Comparison of ENCODE assay signal across 8 mouse cellular contexts in genomic region chr14:118910332-118911222, GRCm38 (mm10). TPM values are rescaled to one million over a fixed set of nuclear protein-coding genes. Genes with fewer than 3 reads are reported as not detected.
DNase-seq lines count a peak whose midpoint lies in the region; ATAC-seq lines count a peak whose summit lies in the region.

No protein-coding gene starts in this region.

- H3K9ac ChIP-seq in kidney, embryonic 15.5 days, result no peak overlapping the region
- H3K9ac ChIP-seq in liver, embryonic 12.5 days, result peak overlapping the region; percentile 49; the same call in 1 of the 2 replicates

- H3K4me3 ChIP-seq in heart, embryonic 10.5 days, result no peak overlapping the region
- peak overlapping the region; percentile 19 for H3K4me3 ChIP-seq in kidney, embryonic 15.5 days (replicated peaks)
- peak overlapping the region; percentile 29 for H3K4me3 ChIP-seq in liver, embryonic 12.5 days

- peak overlapping the region; percentile 46 for H3K4me2 ChIP-seq in kidney, embryonic 15.5 days
- H3K4me2 ChIP-seq in liver, embryonic 12.5 days, result peak overlapping the region; percentile 52

- no peaks in the 10 kb centered on the region for H3K9me3 ChIP-seq in heart, embryonic 10.5 days
- no peaks in the 10 kb centered on the region for H3K9me3 ChIP-seq in kidney, embryonic 15.5 days (replicated peaks)
- no peaks in the 10 kb centered on the region for H3K9me3 ChIP-seq in liver, embryonic 12.5 days (replicated peaks)

- H3K27ac ChIP-seq in heart, embryonic 10.5 days, result 0 out of 2 replicates have a peak overlapping the region, but pooled peaks have one; percentile 23
- H3K27ac ChIP-seq in kidney, embryonic 15.5 days, result peak overlapping the region; percentile 61; the same call in 1 of the 2 replicates
- no peak overlapping the region for H3K27ac ChIP-seq in liver, embryonic 12.5 days

- peaks cover 70% of the 10 kb centered on the region for H3K36me3 ChIP-seq in heart, embryonic 10.5 days
- H3K36me3 ChIP-seq in kidney, embryonic 15.5 days, result peaks cover 44% of the 10 kb centered on the region
- no peaks in the 10 kb centered on the region for H3K36me3 ChIP-seq in liver, embryonic 12.5 days

- H3K4me1 ChIP-seq in heart, embryonic 10.5 days, result peaks cover 13% of the 10 kb centered on the region
- H3K4me1 ChIP-seq in kidney, embryonic 15.5 days, result peaks cover 28% of the 10 kb centered on the region
- 0 out of 2 replicates have a peak, but pooled peaks cover 7% of the 10 kb centered on the region for H3K4me1 ChIP-seq in liver, embryonic 12.5 days

- peak; percentile 70 for ATAC-seq in erythroblast, adult 5-6 weeks (replicated peaks; ENCODE audit: low FRiP score, poor library complexity, severe bottlenecking)
- peak; percentile 61; the same call in 1 of the 2 replicates for ATAC-seq in kidney, embryonic 15.5 days (replicated peaks; ENCODE audit: low FRiP score)
- peak; percentile 58; the same call in 1 of the 2 replicates for ATAC-seq in liver, embryonic 12.5 days

- H3K27me3 ChIP-seq in heart, embryonic 10.5 days (ENCODE audit: insufficient read depth, poor library complexity, severe bottlenecking), result no peaks in the 10 kb centered on the region
- no peaks in the 10 kb centered on the region for H3K27me3 ChIP-seq in kidney, embryonic 15.5 days
- peaks cover 5% of the 10 kb centered on the region; the same call in 1 of the 2 replicates for H3K27me3 ChIP-seq in liver, embryonic 12.5 days (replicated peaks)

- peak; percentile 42 for DNase-seq in ES-CJ7 (ENCODE audit: low read depth, low spot score)
- peak; percentile 84 for DNase-seq in brain, adult 2 months (ENCODE audit: low read depth, low spot score)
- peak; percentile 85 for DNase-seq in heart, embryonic 10.5 days (ENCODE audit: low spot score)
- peak; percentile 57 for DNase-seq in neural tube, embryonic 10.5 days (ENCODE audit: extremely low spot score, low spot score)
- DNase-seq in testis, postnatal 14 days (ENCODE audit: low spot score), result peak; percentile 24

- 60% methylated on average over 29 of the region's 29 CpGs for WGBS in heart, embryonic 10.5 days
- WGBS in kidney, embryonic 15.5 days, result 41% methylated on average over 29 of the region's 29 CpGs
- WGBS in liver, embryonic 12.5 days (ENCODE audit: insufficient replicate concordance), result 45% methylated on average over 29 of the region's 29 CpGs

RNA-seq across cellular contexts. Expression of gene Dzip1, which starts 14.7 kb away (rescaled TPM):
- total RNA-seq in erythroblast, adult 5-6 weeks (2015; ENCODE audit: low replicate concordance), result 0.42 TPM in 1 of 2 replicates, not detected in the other
- total RNA-seq in erythroblast, adult 5-6 weeks (2017; ENCODE audit: low replicate concordance), result 3.2 TPM in 1 of 2 replicates, not detected in the other
- polyA plus RNA-seq in heart, embryonic 10.5 days (2016; fragmentation: Nextera tagmentation; extraction: Ambion mirVana), result 8.8 and 15.3 TPM in 2 replicates
- 17.6 and 20.1 TPM in 2 replicates for polyA plus RNA-seq in kidney, embryonic 15.5 days (2015; fragmentation: Nextera tagmentation; extraction: Ambion mirVana)
- 3.0 and 3.4 TPM in 2 replicates for polyA plus RNA-seq in liver, embryonic 12.5 days (2016; fragmentation: Nextera tagmentation; extraction: Ambion mirVana)

RNA-seq across cellular contexts. Expression of gene Dnajc3, which starts 27.2 kb away (rescaled TPM):
- total RNA-seq in erythroblast, adult 5-6 weeks (2015; ENCODE audit: low replicate concordance), result 11.7 and 16.9 TPM in 2 replicates
- total RNA-seq in erythroblast, adult 5-6 weeks (2017; ENCODE audit: low replicate concordance), result 25.9 and 29.4 TPM in 2 replicates
- polyA plus RNA-seq in heart, embryonic 10.5 days (2016; fragmentation: Nextera tagmentation; extraction: Ambion mirVana), result 38.0 and 44.3 TPM in 2 replicates
- 45.8 and 48.9 TPM in 2 replicates for polyA plus RNA-seq in kidney, embryonic 15.5 days (2015; fragmentation: Nextera tagmentation; extraction: Ambion mirVana)
- 36.8 and 37.7 TPM in 2 replicates for polyA plus RNA-seq in liver, embryonic 12.5 days (2016; fragmentation: Nextera tagmentation; extraction: Ambion mirVana)

Comparison
In these comparisons a context has a peak if more than half of its experiments do, and no peak if none do; other contexts are left out.
1. DNase-seq: peak in every context shown above with its lines; median percentile 85 in heart, embryonic 10.5 days; 84 in brain, adult 2 months; 57 in neural tube, embryonic 10.5 days; 42 in ES-CJ7; 24 in testis, postnatal 14 days.